Mouse (Mus musculus) olfactory bulb, adult 2 months (tissue): ENCODE measurements around the gene Nup214.

ENCODE experiments used
- CTCF ChIP-seq: fragments of 200-500 bp; IDR thresholded peaks from 2 replicates; pipeline ENCODE4 v1.5.1; 2012; ENCODE audit warnings: low read depth, mild to moderate bottlenecking, low read length, moderate library complexity; ENCODE audit not compliant: insufficient read depth
- POLR2A ChIP-seq: fragments of 200-500 bp; IDR thresholded peaks from 2 replicates; pipeline ENCODE4 v1.6.1; 2012; ENCODE audit warnings: mild to moderate bottlenecking, low read depth, low read length, moderate library complexity; ENCODE audit not compliant: insufficient read depth

DNA sequence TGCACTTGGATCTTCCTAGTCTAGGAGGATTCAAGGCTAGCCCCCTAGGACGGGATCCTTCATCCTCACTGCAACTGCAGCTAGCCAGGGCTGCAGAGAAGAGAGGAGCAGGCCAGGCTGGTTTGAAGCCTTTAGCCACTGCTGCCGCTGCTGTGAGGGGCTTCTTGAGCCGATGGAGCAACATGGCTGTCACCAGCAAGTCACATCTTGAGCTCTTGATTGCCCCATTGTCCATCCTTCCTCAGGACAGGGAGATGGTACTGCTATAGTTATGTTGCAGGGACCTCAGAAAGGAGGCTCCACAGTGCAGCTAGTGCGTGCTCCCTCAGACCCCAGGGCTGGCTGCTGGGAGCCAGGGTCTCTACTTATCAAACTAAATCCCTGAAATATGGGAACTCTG lies 83.6 kb downstream of the Nup214 start:
- TF ChIP-seq CTCF (no peak), POLR2A (no peak)
